In the genomic region with DNA sequence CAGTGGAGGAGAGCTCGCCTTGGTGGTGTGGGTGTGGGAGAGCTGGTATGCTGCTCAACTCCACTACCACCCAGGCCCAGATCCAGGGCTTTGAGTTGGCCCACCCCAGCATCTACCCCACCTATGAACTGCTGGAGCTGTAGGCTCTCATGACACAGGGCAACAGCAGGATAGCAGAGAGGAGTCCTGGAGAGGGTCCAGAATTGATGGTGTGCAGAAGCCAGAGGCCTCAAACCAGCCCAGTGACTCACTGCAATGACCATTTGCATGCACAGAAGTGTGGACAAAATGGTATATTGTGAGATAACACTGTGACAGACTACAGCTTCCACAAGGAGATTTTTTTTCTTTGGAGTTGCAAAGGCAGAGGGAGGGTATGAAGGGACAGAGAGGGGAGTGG, we compare ENCODE assay signal across 25 mouse cellular contexts.
"Had no signal": no experiment of that assay in that cellular context is flagged by ENCODE, and none has a peak within 500 bp of the region (broad histone marks: within the 10 kb centered on the region; RNA-seq: fewer than 3 reads in every experiment).

No protein-coding gene starts in this region.

- DNase-seq: kidney, adult 2 months; kidney, postnatal 25 days; layer of hippocampus, postnatal 36 days; left cerebral cortex, postnatal 4 days; liver, postnatal 0 days; lung, embryonic 14.5 days; retina, postnatal 1 day; right cerebral cortex, postnatal 25 days; thymus, adult 18-20 months; thymus, postnatal 36 days had no signal

- H3K4me3 ChIP-seq: layer of hippocampus, adult 2 months; left cerebral cortex, adult 2 months; limb, embryonic 12.5 days; limb, embryonic 15.5 days; midbrain, embryonic 12.5 days; myocyte; neural tube, embryonic 13.5 days; stomach, embryonic 15.5 days had no signal

- H3K9me3 ChIP-seq: limb, embryonic 12.5 days; limb, embryonic 15.5 days; midbrain, embryonic 12.5 days; neural tube, embryonic 13.5 days; stomach, embryonic 15.5 days had no signal

- ATAC-seq: intestine, embryonic 16.5 days; liver, postnatal 0 days; lung, postnatal 0 days; midbrain, embryonic 16.5 days had no signal

- H3K27ac ChIP-seq: kidney, postnatal 0 days; layer of hippocampus, adult 2 months; left cerebral cortex, adult 2 months; limb, embryonic 12.5 days; limb, embryonic 15.5 days; liver, embryonic 14.5 days; macrophage; midbrain, embryonic 12.5 days; neural tube, embryonic 13.5 days; stomach, embryonic 15.5 days had no signal

- H3K4me2 ChIP-seq: limb, embryonic 12.5 days; limb, embryonic 15.5 days; liver, embryonic 11.5 days; lung, embryonic 14.5 days; midbrain, embryonic 12.5 days; neural tube, embryonic 13.5 days; stomach, embryonic 15.5 days had no signal

- H3K27me3 ChIP-seq: limb, embryonic 12.5 days; limb, embryonic 15.5 days; midbrain, embryonic 12.5 days; neural tube, embryonic 13.5 days; stomach, embryonic 15.5 days had no signal

- H3K9ac ChIP-seq: limb, embryonic 12.5 days; limb, embryonic 15.5 days; liver, embryonic 14.5 days; liver, postnatal 0 days; lung, embryonic 14.5 days; midbrain, embryonic 12.5 days; neural tube, embryonic 13.5 days; stomach, embryonic 15.5 days had no signal
